In genomic region chr7:78601851-78602250, GRCm38 (mm10) we compare ENCODE assay signal across 17 mouse cellular contexts.
"Had no signal": no experiment of that assay in that cellular context is flagged by ENCODE, and none has a peak within 500 bp of the region (broad histone marks: within the 10 kb centered on the region; RNA-seq: fewer than 3 reads in every experiment).

No protein-coding gene starts in this region.

- ATAC-seq: hindbrain, embryonic 16.5 days; inflammation-experienced regulatory T-cells, adult 6 months; intestine, embryonic 15.5 days; intestine, postnatal 0 days had no signal

- DNase-seq: gastrocnemius, adult 2 months; gastrocnemius, postnatal 10 days; gastrocnemius, postnatal 25 days; heart, adult 18-20 months; heart, postnatal 10 days; heart, postnatal 4 days; kidney, adult 18-20 months; kidney, adult 8-10 months; kidney, postnatal 10 days; kidney, postnatal 25 days; kidney, postnatal 4 days; liver; liver, embryonic 13.5 days had no signal
